ENCODE assay signal across 28 mouse cellular contexts in the genomic region with DNA sequence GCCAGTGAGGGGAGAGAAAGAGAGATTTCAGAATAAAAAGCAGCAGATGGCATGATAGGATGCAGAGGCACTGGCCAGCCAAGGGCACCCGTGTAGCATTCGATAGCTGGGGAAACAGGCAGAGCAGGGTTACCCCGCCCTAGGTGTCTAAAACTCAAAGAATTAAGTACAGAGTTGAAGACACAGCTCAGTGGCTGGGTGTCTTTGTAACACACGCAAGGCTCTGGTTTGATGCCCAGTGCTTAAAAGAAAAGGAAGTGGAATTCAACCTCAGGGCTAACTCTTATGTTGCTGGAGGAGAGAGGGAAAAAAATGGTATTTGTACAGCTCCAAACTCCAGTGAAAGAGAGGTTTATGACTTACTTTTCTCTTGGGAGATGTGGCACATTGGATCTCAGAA.
DNase-seq lines count a peak whose midpoint lies in the region; ATAC-seq lines count a peak whose summit lies in the region.
"Had no signal": no experiment of that assay in that cellular context is flagged by ENCODE, and none has a peak within 500 bp of the region (broad histone marks: within the 10 kb centered on the region; RNA-seq: fewer than 3 reads in every experiment).

No protein-coding gene starts in this region.

- no peak overlapping the region for H3K4me3 ChIP-seq in embryonic facial prominence, embryonic 14.5 days (ENCODE audit: low read depth, low read length)
- no peak overlapping the region for H3K4me3 ChIP-seq in embryonic facial prominence, embryonic 10.5 days
- no peak overlapping the region for H3K4me3 ChIP-seq in heart, embryonic 15.5 days
- H3K4me3 ChIP-seq in lung, embryonic 16.5 days (ENCODE audit: low read length) = no peak overlapping the region
- H3K4me3 ChIP-seq: forebrain, embryonic 13.5 days; hindbrain, embryonic 13.5 days; stomach, embryonic 15.5 days had no signal

- no peak overlapping the region for H3K9ac ChIP-seq in embryonic facial prominence, embryonic 14.5 days (ENCODE audit: low read depth, low read length)
- no peak overlapping the region for H3K9ac ChIP-seq in heart, embryonic 15.5 days
- no peak overlapping the region for H3K9ac ChIP-seq in lung, embryonic 16.5 days (ENCODE audit: low read length)
- H3K9ac ChIP-seq: forebrain, embryonic 13.5 days; hindbrain, embryonic 13.5 days; liver, embryonic 14.5 days; stomach, embryonic 15.5 days had no signal

- intact Hi-C loops in heart, postnatal 14 days (cut with DNase I) = loop anchor here (10.0 kb wide), 1 partner anchor 159 kb away; no protein-coding TSS in a partner anchor

- no peaks in the 10 kb centered on the region for H3K36me3 ChIP-seq in embryonic facial prominence, embryonic 14.5 days (ENCODE audit: control insufficient read depth, insufficient read depth, low read length)
- no peaks in the 10 kb centered on the region for H3K36me3 ChIP-seq in embryonic facial prominence, embryonic 10.5 days (replicated peaks)
- H3K36me3 ChIP-seq in heart, embryonic 15.5 days = no peaks in the 10 kb centered on the region
- 0 out of 2 replicates have a peak, but pooled peaks cover 2% of the 10 kb centered on the region for H3K36me3 ChIP-seq in lung, embryonic 16.5 days (ENCODE audit: control insufficient read depth, insufficient read depth, low read length)
- H3K36me3 ChIP-seq: G1E; hindbrain, embryonic 13.5 days; stomach, embryonic 15.5 days had no signal

- H3K27ac ChIP-seq in embryonic facial prominence, embryonic 14.5 days (replicated peaks; ENCODE audit: low read depth, low read length) = no peak overlapping the region
- no peak overlapping the region for H3K27ac ChIP-seq in embryonic facial prominence, embryonic 10.5 days (replicated peaks)
- H3K27ac ChIP-seq in heart, embryonic 15.5 days = peak overlapping the region; percentile 10; the same call in 1 of the 2 replicates
- peak overlapping the region; percentile 17; the same call in 1 of the 2 replicates for H3K27ac ChIP-seq in lung, embryonic 16.5 days (ENCODE audit: low read length)
- H3K27ac ChIP-seq: forebrain, embryonic 13.5 days; hindbrain, embryonic 13.5 days; liver, embryonic 14.5 days; stomach, embryonic 15.5 days had no signal

- DNase-seq in embryonic facial prominence, embryonic 14.5 days (ENCODE audit: low spot score) = peak; percentile 24
- DNase-seq in embryonic facial prominence, embryonic 10.5 days (ENCODE audit: low spot score) = no peak
- DNase-seq in heart, postnatal 14 days = no peak
- DNase-seq in lung, postnatal 14 days = no peak
- DNase-seq: adrenal gland, adult 8-10 months; cerebellum, adult 2 months; cerebellum, postnatal 14 days; gastrocnemius, postnatal 14 days; heart, postnatal 36 days; kidney, adult 8-10 months; kidney, postnatal 14 days; layer of hippocampus, postnatal 36 days; left cerebral cortex, postnatal 4 days; liver; lung, adult 2 months; right cerebral cortex, postnatal 25 days; thymus, adult 18-20 months; thymus, postnatal 25 days had no signal

- 62% methylated on average over 4 of the region's 4 CpGs for WGBS in embryonic facial prominence, embryonic 14.5 days
- 85% methylated on average over 4 of the region's 4 CpGs for WGBS in embryonic facial prominence, embryonic 10.5 days
- 71% methylated on average over 4 of the region's 4 CpGs for WGBS in heart, embryonic 15.5 days
- WGBS in lung, embryonic 16.5 days = 67% methylated on average over 4 of the region's 4 CpGs

- H3K27me3 ChIP-seq in embryonic facial prominence, embryonic 14.5 days (replicated peaks; ENCODE audit: control insufficient read depth, insufficient read depth, low read length) = no peaks in the 10 kb centered on the region
- no peaks in the 10 kb centered on the region for H3K27me3 ChIP-seq in embryonic facial prominence, embryonic 10.5 days (replicated peaks; ENCODE audit: low read depth, poor library complexity, severe bottlenecking)
- no peaks in the 10 kb centered on the region for H3K27me3 ChIP-seq in heart, embryonic 15.5 days
- no peaks in the 10 kb centered on the region for H3K27me3 ChIP-seq in lung, embryonic 16.5 days (ENCODE audit: control insufficient read depth, insufficient read depth, low read depth, low read length)
- H3K27me3 ChIP-seq: forebrain, embryonic 13.5 days; hindbrain, embryonic 13.5 days; stomach, embryonic 15.5 days had no signal

- ATAC-seq in embryonic facial prominence, embryonic 14.5 days (ENCODE audit: low read depth) = no peak; the same call in 1 of the 2 replicates
- no peak for ATAC-seq in heart, embryonic 15.5 days (replicated peaks; ENCODE audit: insufficient number of reproducible peaks, insufficient read depth, low FRiP score, low read depth)
- ATAC-seq in lung, embryonic 16.5 days (ENCODE audit: low read depth) = no peak
- peak; percentile 56 for ATAC-seq in megakaryocyte, adult 5-6 weeks (ENCODE audit: poor library complexity, severe bottlenecking)
- ATAC-seq: forebrain, embryonic 13.5 days; midbrain, embryonic 16.5 days had no signal

- no peak overlapping the region for H3K4me2 ChIP-seq in embryonic facial prominence, embryonic 14.5 days (ENCODE audit: low read depth, low read length)
- H3K4me2 ChIP-seq in heart, embryonic 15.5 days = no peak overlapping the region
- H3K4me2 ChIP-seq in lung, embryonic 16.5 days (ENCODE audit: low read depth, low read length) = no peak overlapping the region
- H3K4me2 ChIP-seq: forebrain, embryonic 13.5 days; hindbrain, embryonic 13.5 days; midbrain, embryonic 11.5 days; stomach, embryonic 15.5 days had no signal

- no peaks in the 10 kb centered on the region for H3K4me1 ChIP-seq in embryonic facial prominence, embryonic 14.5 days (ENCODE audit: control insufficient read depth, insufficient read depth, low read length)
- no peaks in the 10 kb centered on the region for H3K4me1 ChIP-seq in embryonic facial prominence, embryonic 10.5 days
- H3K4me1 ChIP-seq in heart, embryonic 15.5 days (replicated peaks) = 0 out of 2 replicates have a peak, but pooled peaks cover 3% of the 10 kb centered on the region
- H3K4me1 ChIP-seq in lung, embryonic 16.5 days (replicated peaks; ENCODE audit: control insufficient read depth, insufficient read depth, low read length) = peaks cover 11% of the 10 kb centered on the region
- H3K4me1 ChIP-seq: forebrain, embryonic 13.5 days; hindbrain, embryonic 13.5 days; stomach, embryonic 15.5 days had no signal

- no peaks in the 10 kb centered on the region for H3K9me3 ChIP-seq in embryonic facial prominence, embryonic 14.5 days (ENCODE audit: control insufficient read depth, low read length)
- no peaks in the 10 kb centered on the region for H3K9me3 ChIP-seq in embryonic facial prominence, embryonic 10.5 days
- H3K9me3 ChIP-seq in heart, embryonic 15.5 days (replicated peaks) = no peaks in the 10 kb centered on the region
- no peaks in the 10 kb centered on the region for H3K9me3 ChIP-seq in lung, embryonic 16.5 days (ENCODE audit: control insufficient read depth, low read length)
- H3K9me3 ChIP-seq: forebrain, embryonic 13.5 days; hindbrain, embryonic 13.5 days; stomach, embryonic 15.5 days had no signal

Comparison
In these comparisons a context has a peak if more than half of its experiments do, and no peak if none do; other contexts are left out.
1. H3K27ac ChIP-seq: peak in heart, embryonic 15.5 days (single experiment) and lung, embryonic 16.5 days (single experiment); none in embryonic facial prominence, embryonic 14.5 days (single experiment) and embryonic facial prominence, embryonic 10.5 days (single experiment).